Mouse (Mus musculus): ENCODE results near the gene Arhgap45.

DNA sequence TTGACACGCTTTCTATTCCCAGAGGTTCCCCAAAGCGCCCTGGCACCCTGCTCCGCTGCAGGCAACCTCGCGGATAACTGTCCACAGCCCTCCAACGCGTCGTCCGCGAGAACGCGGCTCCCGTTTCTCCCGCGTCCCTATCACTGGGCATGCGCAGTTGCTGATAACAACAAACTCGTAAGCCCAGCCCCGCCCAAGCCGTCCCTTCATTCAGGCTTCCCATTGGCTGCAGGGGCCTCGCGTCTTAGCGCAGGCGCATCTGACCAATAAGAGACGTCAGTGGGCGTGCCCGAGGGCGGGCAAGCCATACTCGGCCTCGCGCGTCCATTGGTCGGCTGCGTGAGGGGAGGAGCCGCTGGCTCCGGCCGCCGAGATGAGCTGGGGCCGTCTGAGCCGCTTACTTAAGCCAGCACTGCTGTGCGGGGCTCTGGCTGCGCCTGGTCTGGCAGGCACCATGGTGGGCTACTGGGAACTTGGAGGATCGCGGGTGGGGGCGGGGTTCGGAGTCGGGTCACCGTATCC is 36.9 kb downstream of the Arhgap45 start:
- TF ChIP-seq CTCF (IDR thresholded peaks at IDR 0.05; ENCODE audit: low read depth) (no peak), EP300 (optimal IDR thresholded peaks at IDR 0.05) (no peak)

Measured in stomach, postnatal 0 days (tissue).